Mouse (Mus musculus) heart, embryonic 14.5 days (tissue): Measurements from ENCODE around the gene Dync1i1. TPM values are rescaled to one million over a fixed set of nuclear protein-coding genes. Genes with fewer than 3 reads are reported as not detected.

Experiments used
- ATAC-seq: fragments of 200-750 bp; cut with Nextera tagmentation; 2 replicates; pipeline ENCODE4 v1.8.0; 2017; ENCODE audit warnings: low read depth, moderate TSS enrichment; ENCODE audit not compliant: insufficient number of reproducible peaks, insufficient read depth, low FRiP score
- H3K27ac ChIP-seq, 2 experiments: fragments of 200-500 bp in 1 of 2; fragments of 300-500 bp in 1 of 2; sonication (generic) in 1 of 2; replicated peaks in 1 of 2; 2 replicates each; pipeline ENCODE4 v1.5.1; 2012 to 2014; ENCODE audit warnings: low read depth in 2 of 2, low read length in 2 of 2, control low read depth in 1 of 2, mild to moderate bottlenecking in 1 of 2, mixed read lengths in 1 of 2; ENCODE audit not compliant: control insufficient read depth in 1 of 2, insufficient read depth in 1 of 2
- H3K27me3 ChIP-seq: fragments of 300-500 bp; sonication (generic); 2 replicates; pipeline ENCODE4 v1.6.1; 2014; ENCODE audit warnings: mild to moderate bottlenecking, low read length, control low read depth; ENCODE audit not compliant: control insufficient read depth, insufficient read depth
- H3K36me3 ChIP-seq: fragments of 300-500 bp; sonication (generic); 2 replicates; pipeline ENCODE4 v1.6.1; 2014; ENCODE audit warnings: mild to moderate bottlenecking, control low read depth, low read length, mixed read lengths; ENCODE audit not compliant: control insufficient read depth, insufficient read depth
- H3K4me1 ChIP-seq, 2 experiments: fragments of 200-500 bp in 1 of 2; fragments of 300-500 bp in 1 of 2; sonication (generic) in 1 of 2; 2 replicates each; pipeline ENCODE4 v1.6.1; 2012 to 2014; ENCODE audit warnings: low read length in 2 of 2, control low read depth in 1 of 2, mixed read lengths in 1 of 2; ENCODE audit not compliant: control insufficient read depth in 2 of 2, insufficient read depth in 2 of 2
- H3K4me2 ChIP-seq: fragments of 300-500 bp; sonication (generic); 2 replicates; pipeline ENCODE4 v1.6.1; 2014; ENCODE audit warnings: mild to moderate bottlenecking, low read length
- H3K4me3 ChIP-seq, 2 experiments: fragments of 200-500 bp in 1 of 2; fragments of 300-500 bp in 1 of 2; sonication (generic) in 1 of 2; 2 replicates each; pipeline ENCODE4 v1.5.1; 2012 to 2014; ENCODE audit warnings: low read length in 2 of 2, mild to moderate bottlenecking in 2 of 2, control low read depth in 1 of 2, low read depth in 1 of 2, moderate library complexity in 1 of 2; ENCODE audit not compliant: control insufficient read depth in 1 of 2, insufficient read depth in 1 of 2
- H3K9ac ChIP-seq: fragments of 300-500 bp; sonication (generic); 2 replicates; pipeline ENCODE4 v1.6.1; 2014; ENCODE audit warnings: mild to moderate bottlenecking, low read length
- H3K9me3 ChIP-seq: fragments of 300-500 bp; sonication (generic); 2 replicates; pipeline ENCODE4 v1.6.1; 2016; ENCODE audit warnings: low read length, control low read depth; ENCODE audit not compliant: control insufficient read depth
- WGBS: fragments of 180-500 bp; shearing (Covaris S2); extraction: QIAGEN DNeasy Blood & Tissue Kit; methylation state at CpG from one replicate; pipeline ENCODE4 v1.1.7; 2014; 5-methylcytosine and 5-hydroxymethylcytosine counted together
- polyA plus RNA-seq: library from polyadenylated mRNA; unstranded; fragments of >200 nt; fragmentation: Nextera tagmentation; extraction: Ambion mirVana; gene quantifications from 2 replicates; pipeline ENCODE4 v1.2.1, GENCODE M21; 2014

The Dync1i1 gene
- polyA plus RNA-seq, 1 experiment from 2014 or later: 3.3 TPM

DNA sequence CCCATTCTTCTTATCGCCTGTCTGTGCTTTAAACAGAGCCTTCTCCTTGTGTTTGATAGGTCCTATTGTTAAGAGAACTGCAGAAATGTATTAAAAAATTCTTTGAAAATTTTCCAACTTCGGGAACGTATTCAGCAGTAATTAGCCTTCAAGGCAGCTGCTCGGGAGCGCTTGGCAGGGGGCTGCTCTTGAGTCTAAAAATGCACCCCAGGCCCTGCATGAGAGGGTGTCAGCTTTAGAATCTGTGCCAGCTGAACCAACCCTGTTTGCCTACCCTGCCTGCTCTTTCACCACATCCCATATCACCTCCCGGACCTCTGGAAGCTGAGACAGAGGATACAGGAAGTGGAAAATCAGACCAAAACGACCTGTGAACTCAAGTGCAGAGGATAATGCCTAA is 267.6 kb downstream of the Dync1i1 start:
- peak overlapping the region; percentile 44; the same call in 1 of the 2 replicates for H3K4me2 ChIP-seq
- no peaks in the 10 kb centered on the region for H3K27me3 ChIP-seq
- no peaks in the 10 kb centered on the region for H3K36me3 ChIP-seq
- ATAC-seq: no peak
- H3K27ac ChIP-seq: peak overlapping the region in 1 of 2 experiments; percentile 20; a peak in 1 of 4 replicates
- H3K9me3 ChIP-seq: no peaks in the 10 kb centered on the region
- H3K4me1 ChIP-seq: peaks cover 9 to 21% of the 10 kb centered on the region in 2 experiments; a peak in 3 of 4 replicates
- no peak overlapping the region for H3K9ac ChIP-seq
- no peak overlapping the region for H3K4me3 ChIP-seq
- WGBS: 42% methylated on average over 7 of the region's 7 CpGs

DNA sequence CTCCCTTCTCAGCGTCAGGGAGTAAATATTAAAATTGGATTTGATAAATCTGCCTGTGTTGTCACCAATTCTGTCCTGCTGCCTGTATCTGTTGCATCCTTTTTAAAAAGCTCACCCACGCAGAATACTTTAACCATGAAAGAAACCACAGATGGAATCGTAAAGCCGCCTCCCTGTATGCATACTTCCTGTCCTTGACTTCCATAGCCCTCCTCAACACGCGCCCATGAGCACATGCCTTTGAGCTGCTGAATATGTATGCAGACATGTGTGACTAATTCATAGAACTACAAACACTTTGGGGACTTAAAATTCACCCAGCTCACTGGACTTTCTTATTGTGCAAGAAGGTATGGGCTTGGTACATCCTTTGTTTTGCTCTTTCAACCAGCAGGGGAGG is 272.1 kb downstream of the Dync1i1 start:
- no peaks in the 10 kb centered on the region for H3K9me3 ChIP-seq
- no peak overlapping the region for H3K4me2 ChIP-seq
- H3K27ac ChIP-seq: no peak overlapping the region
- H3K9ac ChIP-seq: no peak overlapping the region
- no peaks in the 10 kb centered on the region for H3K27me3 ChIP-seq
- no peak overlapping the region for H3K4me3 ChIP-seq
- H3K4me1 ChIP-seq: peaks cover 2 to 10% of the 10 kb centered on the region in 2 experiments; a peak in 2 of 4 replicates
- no peak for ATAC-seq
- no peaks in the 10 kb centered on the region for H3K36me3 ChIP-seq
- 78% methylated on average over 6 of the region's 6 CpGs for WGBS

- 86% methylated on average over 3 of the region's 3 CpGs for WGBS
- Histone ChIP-seq H3K27me3 (no peaks in the 10 kb centered on the region), H3K27ac (no peak overlapping the region), H3K9me3 (no peaks in the 10 kb centered on the region), H3K9ac (no peak overlapping the region), H3K36me3 (no peaks in the 10 kb centered on the region), H3K4me1 (peaks cover 0 to 15% of the 10 kb centered on the region in 2 experiments; a peak in 2 of 4 replicates), H3K4me2 (no peak overlapping the region), H3K4me3 (no peak overlapping the region)
- ATAC-seq: no peak
These were observed 276.6 kb downstream of the Dync1i1 start for GRCm38 (mm10) chr6:6002061-6002460.

GRCm38 (mm10) chr6:6004756-6005485 is 279.5 kb downstream of the Dync1i1 start:
- Histone ChIP-seq H3K9me3 (no peaks in the 10 kb centered on the region), H3K27ac (no peak overlapping the region), H3K27me3 (no peaks in the 10 kb centered on the region), H3K9ac (peak overlapping the region; percentile 75; the same call in 1 of the 2 replicates), H3K4me1 (peaks cover 0 to 15% of the 10 kb centered on the region in 2 experiments; a peak in 2 of 4 replicates), H3K4me3 (peak overlapping the region; percentile 13 to 18; a peak in 1 of 4 replicates), H3K4me2 (peak overlapping the region; percentile 97), H3K36me3 (no peaks in the 10 kb centered on the region)
- WGBS: 30% methylated on average over 12 of the region's 12 CpGs
- ATAC-seq: no peak

DNA sequence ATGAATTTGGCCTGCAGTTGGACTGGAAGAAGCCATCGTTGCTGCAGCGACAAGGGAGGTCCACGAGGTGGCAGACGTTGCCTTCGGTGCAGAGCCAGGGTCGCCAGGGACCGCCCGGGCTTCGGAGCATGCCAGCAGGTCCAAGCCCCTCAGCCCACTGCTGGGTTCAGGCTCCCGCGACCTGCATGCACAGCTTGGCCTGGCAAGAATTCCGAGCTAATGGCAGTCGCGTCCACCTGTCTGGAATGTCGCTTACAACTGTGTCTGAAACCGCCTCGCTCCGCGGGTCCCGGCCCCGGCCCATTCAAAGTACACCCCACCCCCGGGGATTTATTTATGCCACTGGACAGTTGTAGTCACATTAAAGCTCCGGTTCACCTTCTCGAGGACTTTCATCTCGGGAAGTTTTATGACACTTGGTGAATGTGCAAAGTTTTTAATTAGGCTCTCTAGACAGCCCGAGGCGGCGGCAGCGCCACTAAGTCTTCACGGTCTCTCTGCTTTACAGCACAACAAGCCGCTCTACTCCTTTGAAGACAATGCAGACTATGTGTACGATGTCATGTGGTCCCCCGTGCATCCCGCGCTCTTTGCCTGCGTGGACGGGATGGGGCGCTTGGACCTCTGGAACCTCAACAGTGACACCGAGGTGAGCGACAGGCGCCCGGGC is 280.5 kb downstream of the Dync1i1 start:
- WGBS: 3% methylated on average over 42 of the region's 42 CpGs
- H3K27ac ChIP-seq: no peak overlapping the region

DNA sequence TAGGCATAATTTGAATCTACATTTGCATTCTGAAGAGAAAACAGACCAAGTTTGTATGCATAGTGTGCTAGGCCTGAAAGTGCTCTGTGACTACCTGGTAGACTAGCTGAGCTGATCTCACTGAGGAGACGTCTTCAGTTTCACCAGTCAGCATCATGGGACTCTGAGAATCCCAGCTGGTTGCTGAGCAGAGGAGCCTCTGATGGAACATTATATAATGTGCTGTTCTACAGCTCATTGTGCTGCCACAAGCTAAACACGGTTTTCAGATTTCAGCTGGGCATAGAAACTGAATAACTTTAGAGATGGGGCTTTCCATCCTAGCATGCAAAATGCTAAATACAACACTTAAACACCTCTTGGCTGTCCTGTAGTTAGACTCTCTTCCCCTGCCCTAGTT is 285.9 kb downstream of the Dync1i1 start:
- WGBS: 73% methylated on average over 2 of the region's 2 CpGs
- Histone ChIP-seq H3K9ac (no peak overlapping the region), H3K4me2 (no peak overlapping the region), H3K4me3 (no peak overlapping the region), H3K27me3 (no peaks in the 10 kb centered on the region), H3K9me3 (no peaks in the 10 kb centered on the region), H3K36me3 (no peaks in the 10 kb centered on the region), H3K27ac (no peak overlapping the region), H3K4me1 (peaks cover 0 to 6% of the 10 kb centered on the region in 2 experiments; a peak in 2 of 4 replicates)
- no peak for ATAC-seq

More for the DNA sequence above, 280.5 kb downstream of the Dync1i1 start:
- Histone ChIP-seq H3K4me3 (peak overlapping the region; percentile 64 to 68), H3K4me2 (peak overlapping the region; percentile 97), H3K27me3 (no peaks in the 10 kb centered on the region), H3K36me3 (no peaks in the 10 kb centered on the region), H3K4me1 (peaks cover 0 to 15% of the 10 kb centered on the region in 2 experiments; a peak in 2 of 4 replicates), H3K9ac (peak overlapping the region; percentile 75), H3K9me3 (no peaks in the 10 kb centered on the region)
- peak; percentile 79; the same call in 1 of the 2 replicates for ATAC-seq

GRCm38 (mm10) chr6:6015616-6016015 is 290.2 kb downstream of the Dync1i1 start:
- Histone ChIP-seq H3K4me1 (peaks cover 0 to 6% of the 10 kb centered on the region in 2 experiments; a peak in 2 of 4 replicates), H3K4me3 (0 out of 4 replicates have a peak overlapping the region, but pooled peaks of 1 of the 2 experiments have one; percentile 2), H3K4me2 (peak overlapping the region; percentile 50), H3K9me3 (no peaks in the 10 kb centered on the region), H3K27me3 (no peaks in the 10 kb centered on the region), H3K9ac (no peak overlapping the region), H3K36me3 (no peaks in the 10 kb centered on the region), H3K27ac (no peak overlapping the region)
- no peak for ATAC-seq
- 33% methylated on average over 15 of the region's 15 CpGs for WGBS
